Mouse (Mus musculus): ENCODE data around the gene Eftud2. TPM values are rescaled to one million over a fixed set of nuclear protein-coding genes. Genes with fewer than 3 reads are reported as not detected.

Eftud2 gene
- total and polyA plus RNA-seq, 2 experiments from 2014 or later, result 69.8 to 105 TPM

GRCm38 (mm10) chr11:102851883-102852282 lies 28.9 kb downstream of the Eftud2 start:
- WGBS, result 65% methylated on average over 5 of the region's 5 CpGs
- peak; percentile 47 for DNase-seq (ENCODE audit: low spot score)

GRCm38 (mm10) chr11:102845926-102846325 lies 34.9 kb downstream of the Eftud2 start:
- no peak for TF ChIP-seq CTCF (IDR thresholded peaks at IDR 0.05)
- no peak overlapping the region for H3K27ac ChIP-seq (ENCODE audit: low read depth, low read length)
- no peaks in the 10 kb centered on the region for H3K4me1 ChIP-seq (ENCODE audit: insufficient read depth, low read length)
- no peak overlapping the region for H3K9ac ChIP-seq (replicated peaks; ENCODE audit: low read length, poor library complexity, severe bottlenecking)
- H3K36me3 ChIP-seq (ENCODE audit: insufficient read depth, low read length), result peaks cover 82% of the 10 kb centered on the region
- no peaks in the 10 kb centered on the region for H3K27me3 ChIP-seq (ENCODE audit: insufficient read depth, low read length)
- DNase-seq (ENCODE audit: low spot score) (no peak), ATAC-seq (ENCODE audit: low FRiP score) (no peak)
- no peaks in the 10 kb centered on the region for H3K9me3 ChIP-seq (ENCODE audit: low read length)
- H3K4me3 ChIP-seq (ENCODE audit: low read depth, low read length), result no peak overlapping the region
- WGBS, result 91% methylated on average over 10 of the region's 10 CpGs
- no peak overlapping the region for H3K4me2 ChIP-seq (ENCODE audit: low read depth, low read length, poor library complexity, severe bottlenecking)

More at GRCm38 (mm10) chr11:102851883-102852282, 28.9 kb downstream of the Eftud2 start:
- ATAC-seq (ENCODE audit: low FRiP score), result no peak
- Histone ChIP-seq H3K4me1 (ENCODE audit: insufficient read depth, low read length) (no peaks in the 10 kb centered on the region), H3K27me3 (ENCODE audit: insufficient read depth, low read length) (no peaks in the 10 kb centered on the region), H3K9ac (replicated peaks; ENCODE audit: low read length, poor library complexity, severe bottlenecking) (no peak overlapping the region), H3K27ac (ENCODE audit: low read depth, low read length) (no peak overlapping the region), H3K36me3 (ENCODE audit: insufficient read depth, low read length) (peaks cover 65% of the 10 kb centered on the region), H3K4me2 (ENCODE audit: low read depth, low read length, poor library complexity, severe bottlenecking) (no peak overlapping the region), H3K9me3 (ENCODE audit: low read length) (no peaks in the 10 kb centered on the region), H3K4me3 (ENCODE audit: low read depth, low read length) (no peak overlapping the region)
- peak; percentile 67 for TF ChIP-seq CTCF (IDR thresholded peaks at IDR 0.05)

- 90% methylated on average over 9 of the region's 9 CpGs for WGBS
- Histone ChIP-seq H3K4me1 (ENCODE audit: insufficient read depth, low read length) (no peaks in the 10 kb centered on the region), H3K4me2 (ENCODE audit: low read depth, low read length, poor library complexity, severe bottlenecking) (no peak overlapping the region), H3K27me3 (ENCODE audit: insufficient read depth, low read length) (no peaks in the 10 kb centered on the region), H3K4me3 (ENCODE audit: low read depth, low read length) (no peak overlapping the region), H3K9ac (replicated peaks; ENCODE audit: low read length, poor library complexity, severe bottlenecking) (no peak overlapping the region), H3K9me3 (ENCODE audit: low read length) (no peaks in the 10 kb centered on the region), H3K36me3 (ENCODE audit: insufficient read depth, low read length) (peaks cover 62% of the 10 kb centered on the region), H3K27ac (ENCODE audit: low read depth, low read length) (0 out of 2 replicates have a peak overlapping the region, but pooled peaks have one; percentile 18)
- ATAC-seq (ENCODE audit: low FRiP score), result no peak
- TF ChIP-seq CTCF (IDR thresholded peaks at IDR 0.05), result no peak
- no peak for DNase-seq (ENCODE audit: low spot score)
Observed at GRCm38 (mm10) chr11:102838616-102839150, 42.1 kb downstream of the Eftud2 start.

- Histone ChIP-seq H3K4me2 (ENCODE audit: low read depth, low read length, poor library complexity, severe bottlenecking) (no peak overlapping the region), H3K9me3 (ENCODE audit: low read length) (no peaks in the 10 kb centered on the region), H3K4me1 (ENCODE audit: insufficient read depth, low read length) (no peaks in the 10 kb centered on the region), H3K4me3 (ENCODE audit: low read depth, low read length) (no peak overlapping the region), H3K27me3 (ENCODE audit: insufficient read depth, low read length) (no peaks in the 10 kb centered on the region), H3K9ac (replicated peaks; ENCODE audit: low read length, poor library complexity, severe bottlenecking) (no peak overlapping the region), H3K36me3 (ENCODE audit: insufficient read depth, low read length) (peaks cover 56% of the 10 kb centered on the region), H3K27ac (ENCODE audit: low read depth, low read length) (no peak overlapping the region)
- WGBS, result 92% methylated on average over 2 of the region's 2 CpGs
- ATAC-seq (ENCODE audit: low FRiP score), result no peak
- DNase-seq (ENCODE audit: low spot score), result no peak
- no peak for TF ChIP-seq CTCF (IDR thresholded peaks at IDR 0.05)
Observed at GRCm38 (mm10) chr11:102838126-102838525, 42.7 kb downstream of the Eftud2 start.

- DNase-seq (ENCODE audit: low spot score), result no peak
- 0 out of 2 replicates have a peak overlapping the region, but pooled peaks have one; percentile 4 for H3K4me2 ChIP-seq (ENCODE audit: low read depth, low read length, poor library complexity, severe bottlenecking)
- H3K27ac ChIP-seq (ENCODE audit: low read depth, low read length), result no peak overlapping the region
- no peak for ATAC-seq (ENCODE audit: low FRiP score)
- peaks cover 50% of the 10 kb centered on the region for H3K36me3 ChIP-seq (ENCODE audit: insufficient read depth, low read length)
- no peaks in the 10 kb centered on the region for H3K4me1 ChIP-seq (ENCODE audit: insufficient read depth, low read length)
- 100% methylated on average over 1 of the region's 1 CpGs for WGBS
- TF ChIP-seq CTCF (IDR thresholded peaks at IDR 0.05), result no peak
- H3K4me3 ChIP-seq (ENCODE audit: low read depth, low read length), result no peak overlapping the region
- no peaks in the 10 kb centered on the region for H3K9me3 ChIP-seq (ENCODE audit: low read length)
- H3K27me3 ChIP-seq (ENCODE audit: insufficient read depth, low read length), result no peaks in the 10 kb centered on the region
- H3K9ac ChIP-seq (replicated peaks; ENCODE audit: low read length, poor library complexity, severe bottlenecking), result no peak overlapping the region
Observed at GRCm38 (mm10) chr11:102837385-102837784, 43.4 kb downstream of the Eftud2 start.

- 0 out of 2 replicates have a peak overlapping the region, but pooled peaks have one; percentile 13 for H3K27ac ChIP-seq (ENCODE audit: low read depth, low read length)
- no peak for TF ChIP-seq CTCF (IDR thresholded peaks at IDR 0.05)
- no peak overlapping the region for H3K4me2 ChIP-seq (ENCODE audit: low read depth, low read length, poor library complexity, severe bottlenecking)
- 88% methylated on average over 9 of the region's 9 CpGs for WGBS
- no peaks in the 10 kb centered on the region for H3K9me3 ChIP-seq (ENCODE audit: low read length)
- ATAC-seq (ENCODE audit: low FRiP score) (no peak), DNase-seq (ENCODE audit: low spot score) (no peak)
- no peak overlapping the region for H3K9ac ChIP-seq (replicated peaks; ENCODE audit: low read length, poor library complexity, severe bottlenecking)
- peaks cover 43% of the 10 kb centered on the region for H3K36me3 ChIP-seq (ENCODE audit: insufficient read depth, low read length)
- no peaks in the 10 kb centered on the region for H3K4me1 ChIP-seq (ENCODE audit: insufficient read depth, low read length)
- no peaks in the 10 kb centered on the region for H3K27me3 ChIP-seq (ENCODE audit: insufficient read depth, low read length)
- H3K4me3 ChIP-seq (ENCODE audit: low read depth, low read length), result no peak overlapping the region
Observed at GRCm38 (mm10) chr11:102836146-102836545, 44.6 kb downstream of the Eftud2 start.
